Mouse (Mus musculus) E14TG2a.4 (cell line): ENCODE data around the gene Timm44.

ENCODE experiments used
- CTCF ChIP-seq: conservative IDR thresholded peaks from 2 replicates; pipeline ENCODE4 v1.5.1; 2014; ENCODE audit warnings: low read length
- NANOG ChIP-seq: IDR thresholded peaks from 2 replicates; pipeline ENCODE4 v1.6.1; 2014; ENCODE audit warnings: borderline replicate concordance, low read length, mixed read lengths
- POU5F1 ChIP-seq: IDR thresholded peaks from 2 replicates; pipeline ENCODE4 v1.6.1; 2014; ENCODE audit warnings: low read length, borderline replicate concordance

GRCm38 (mm10) chr8:4321031-4321430 lies 45.3 kb upstream of the Timm44 start:
- TF ChIP-seq CTCF = no peak
- TF ChIP-seq NANOG = no peak
- TF ChIP-seq POU5F1 = no peak
